Mouse (Mus musculus): ENCODE results near the gene Galnt4.

Galnt4 gene

GRCm38 (mm10) chr10:99115471-99116236 lies 7.7 kb downstream of the Galnt4 start:
- DNase-seq (ENCODE audit: low read depth, low spot score), result no peak

DNA sequence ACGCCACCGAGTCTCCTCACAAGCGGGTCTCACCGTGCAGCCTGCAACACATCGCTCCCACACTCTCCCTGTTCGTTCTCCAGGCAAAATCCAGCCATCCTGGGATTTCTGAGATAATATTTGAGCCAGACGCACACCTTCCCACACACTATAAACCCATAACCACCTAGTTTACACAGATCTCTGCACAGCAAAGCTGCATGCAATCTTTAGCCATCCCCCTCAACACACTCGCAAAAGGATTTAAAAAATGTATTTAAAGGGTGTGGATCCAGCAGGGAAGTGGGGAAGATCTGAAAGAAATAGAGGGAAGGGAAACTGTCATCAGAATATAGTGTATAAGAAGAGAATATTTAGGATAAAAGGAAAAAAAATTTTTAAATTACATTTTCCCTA lies 8.3 kb downstream of the Galnt4 start:
- no peak for DNase-seq (ENCODE audit: low read depth, low spot score)

DNA sequence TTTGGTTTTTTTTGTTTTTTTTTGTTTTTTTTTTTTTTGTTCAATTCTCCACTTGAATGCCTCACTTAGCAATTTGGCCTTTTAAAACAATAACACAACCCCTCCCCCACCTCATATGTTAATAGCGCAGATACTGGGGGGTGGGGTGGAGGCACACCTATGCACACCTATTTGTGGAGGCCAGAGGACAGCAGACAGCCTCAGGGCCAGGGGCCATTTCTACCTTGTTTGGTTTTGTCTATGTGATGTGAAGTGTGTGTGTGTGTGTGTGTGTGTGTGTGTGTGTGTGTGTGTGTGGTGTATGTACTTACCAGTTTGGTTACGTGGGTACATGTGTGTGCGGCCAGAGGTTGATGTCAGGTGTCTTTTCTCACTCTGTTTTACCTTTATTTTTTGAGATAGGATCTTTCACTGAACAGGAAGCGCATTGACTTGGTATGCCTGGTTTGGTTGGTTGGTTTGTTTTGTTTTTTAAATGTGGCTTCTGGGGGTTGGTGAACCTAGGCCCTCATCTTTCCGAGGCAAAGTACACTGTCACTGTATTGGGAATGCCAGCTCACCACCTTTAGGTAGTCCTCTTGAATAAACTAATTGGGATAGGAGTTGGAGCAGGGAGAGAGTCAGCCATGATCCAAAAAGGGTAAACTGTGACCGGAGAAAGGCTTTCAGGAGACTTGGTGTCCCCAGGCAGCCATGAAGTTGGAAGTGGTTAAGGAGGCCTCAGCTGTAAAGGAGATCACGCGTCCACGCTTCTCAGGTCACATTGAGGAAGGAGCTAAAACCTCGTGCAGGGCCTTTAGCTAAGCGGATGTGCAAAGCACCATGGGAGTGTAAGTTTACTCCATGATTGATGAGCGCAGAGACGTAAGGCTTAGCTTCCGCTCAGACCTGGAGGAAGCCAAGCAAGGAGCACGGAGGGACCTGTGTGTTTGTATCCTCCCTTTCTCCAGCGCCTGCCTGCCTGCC lies 9.0 kb downstream of the Galnt4 start:
- peak; percentile 41 for DNase-seq (ENCODE audit: low read depth, low spot score)

DNA sequence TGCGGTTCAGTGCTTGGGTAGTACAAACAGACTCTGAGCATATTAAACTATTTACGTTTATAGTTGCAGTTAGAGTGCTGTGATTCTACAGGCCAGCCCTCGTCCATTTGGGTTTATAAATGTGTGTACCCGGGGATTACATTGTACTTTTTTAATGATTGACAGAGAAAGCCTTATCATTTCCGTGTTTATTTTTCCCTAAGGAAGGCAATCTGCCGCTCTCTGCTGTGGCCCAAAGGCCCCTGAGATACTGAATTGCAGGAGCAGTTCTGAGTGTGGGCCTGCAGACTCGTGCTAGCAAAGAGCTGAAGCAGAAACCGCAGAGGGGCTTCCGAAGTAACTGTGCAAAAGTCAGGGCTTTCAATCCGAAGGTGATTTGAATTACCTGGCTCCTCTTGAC lies 9.9 kb downstream of the Galnt4 start:
- DNase-seq (ENCODE audit: low read depth, low spot score), result no peak

GRCm38 (mm10) chr10:99118697-99119096 lies 10.7 kb downstream of the Galnt4 start:
- DNase-seq (ENCODE audit: low read depth, low spot score), result no peak

GRCm38 (mm10) chr10:99119471-99119870 lies 11.5 kb downstream of the Galnt4 start:
- no peak for DNase-seq (ENCODE audit: low read depth, low spot score)

DNA sequence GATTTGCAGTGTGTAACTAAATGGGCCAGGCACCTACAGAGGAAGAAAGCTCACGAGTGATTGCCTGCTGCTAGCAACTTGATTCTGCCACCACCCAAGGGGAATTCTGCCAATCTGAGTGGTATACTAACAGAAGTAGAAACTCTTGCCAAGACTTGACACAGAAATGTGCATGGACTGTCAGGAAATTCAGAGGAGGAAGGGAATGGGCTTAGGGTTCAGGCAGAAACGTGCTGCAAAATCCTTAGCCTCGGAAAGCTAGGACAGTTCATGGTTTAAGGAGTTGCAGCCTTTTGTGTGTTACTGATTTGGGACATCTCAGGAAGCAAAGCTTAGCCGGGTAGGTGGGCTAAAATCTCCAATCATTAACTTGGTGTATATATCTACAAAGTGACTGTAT lies 18.3 kb downstream of the Galnt4 start, which contains the start of gene Phxr2:
Phxr2 (minus strand) TSS at position 101 of the 400 bp plus-strand sequence.
- no peak for DNase-seq (ENCODE audit: low read depth, low spot score)

GRCm38 (mm10) chr10:99126954-99127353 lies 19.0 kb downstream of the Galnt4 start:
- no peak for DNase-seq (ENCODE audit: low read depth, low spot score)

GRCm38 (mm10) chr10:99127691-99128261 lies 19.8 kb downstream of the Galnt4 start:
- DNase-seq (ENCODE audit: low read depth, low spot score), result no peak

- DNase-seq (ENCODE audit: low read depth, low spot score), result no peak
Observed at GRCm38 (mm10) chr10:99130611-99131010, 22.7 kb downstream of the Galnt4 start.

DNA sequence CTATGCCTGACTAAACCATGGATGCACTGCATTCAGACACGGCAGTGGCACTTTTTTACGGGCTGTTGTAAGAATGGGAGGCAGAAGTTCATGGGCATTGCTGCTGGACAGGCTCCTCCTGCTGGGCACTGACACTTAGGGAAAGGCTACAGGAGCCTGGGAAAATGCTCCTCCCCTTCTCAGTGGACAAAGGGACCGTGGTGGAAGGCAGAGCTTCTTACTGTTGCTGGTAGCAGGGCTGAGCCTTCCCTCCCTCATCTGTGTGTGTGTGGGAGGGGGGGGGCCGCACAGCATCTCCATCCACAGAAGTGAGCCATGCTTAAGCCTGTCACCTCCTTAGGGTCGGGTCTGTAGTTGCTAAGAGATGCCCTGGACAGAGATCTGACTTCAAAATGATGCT lies 23.3 kb downstream of the Galnt4 start:
- no peak for DNase-seq (ENCODE audit: low read depth, low spot score)

- DNase-seq (ENCODE audit: low read depth, low spot score), result no peak
Observed at GRCm38 (mm10) chr10:99132189-99132588, 24.2 kb downstream of the Galnt4 start.

DNA sequence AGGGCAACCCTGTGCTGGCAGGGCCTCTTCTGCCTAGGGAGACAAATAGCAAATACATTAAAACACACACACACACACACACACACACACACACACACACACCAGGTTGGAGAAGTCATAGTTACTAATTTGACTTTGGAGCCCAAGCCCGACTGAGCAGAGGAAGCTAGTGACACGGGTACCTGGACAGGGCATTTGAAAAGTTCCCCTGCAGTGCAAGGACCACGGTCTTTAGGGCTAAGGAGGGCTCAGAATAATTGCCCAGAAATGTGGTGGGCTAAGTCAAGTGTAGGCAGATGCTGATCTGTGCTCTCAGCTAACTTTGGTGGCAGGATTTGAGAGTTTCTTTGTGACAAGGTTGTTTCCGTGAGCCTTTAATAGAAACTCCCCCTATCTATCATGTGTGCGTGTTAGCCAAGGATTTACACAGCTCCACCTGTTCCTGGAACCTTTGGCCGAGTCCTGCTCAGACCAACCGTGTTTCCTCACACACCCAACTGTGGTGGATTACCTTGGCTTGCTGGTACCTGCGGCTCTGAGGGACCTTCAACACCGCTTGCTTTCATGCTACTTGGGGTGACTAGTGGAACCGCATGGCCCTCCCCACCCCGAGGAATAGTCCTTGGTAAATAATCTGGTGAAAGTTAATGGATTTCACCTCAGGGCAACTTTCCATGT lies 24.8 kb downstream of the Galnt4 start:
- DNase-seq (ENCODE audit: low read depth, low spot score), result no peak

DNA sequence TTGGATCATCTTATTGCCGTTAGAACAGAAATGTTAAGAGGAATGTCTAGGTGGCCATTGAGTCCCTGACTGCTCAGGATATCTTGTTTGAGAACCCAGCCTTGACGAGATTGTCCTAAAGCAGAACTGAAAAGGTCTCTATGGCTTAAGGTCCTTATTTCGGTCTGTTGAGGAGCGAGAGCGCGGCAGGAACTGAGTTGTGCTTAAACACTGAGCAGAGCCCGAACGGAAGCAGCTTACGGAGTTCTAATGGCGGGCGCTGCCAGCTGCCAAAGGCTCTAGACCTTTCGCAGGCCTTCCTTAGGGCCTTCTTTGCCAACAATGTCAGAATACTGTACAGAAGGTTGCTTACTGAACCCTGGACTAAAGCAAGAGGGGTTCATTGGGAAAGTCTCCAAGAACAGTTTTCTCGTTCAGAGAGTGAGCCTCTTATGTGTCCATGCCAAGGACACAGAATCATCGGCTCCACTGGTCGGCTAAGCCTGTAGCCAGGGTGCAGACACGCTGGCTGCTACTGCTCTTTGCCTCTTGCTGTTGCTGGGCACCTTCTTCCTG lies 25.4 kb downstream of the Galnt4 start:
- DNase-seq (ENCODE audit: low read depth, low spot score), result no peak

- no peak for DNase-seq (ENCODE audit: low read depth, low spot score)
Observed at GRCm38 (mm10) chr10:99136337-99136736, 28.4 kb downstream of the Galnt4 start.

DNA sequence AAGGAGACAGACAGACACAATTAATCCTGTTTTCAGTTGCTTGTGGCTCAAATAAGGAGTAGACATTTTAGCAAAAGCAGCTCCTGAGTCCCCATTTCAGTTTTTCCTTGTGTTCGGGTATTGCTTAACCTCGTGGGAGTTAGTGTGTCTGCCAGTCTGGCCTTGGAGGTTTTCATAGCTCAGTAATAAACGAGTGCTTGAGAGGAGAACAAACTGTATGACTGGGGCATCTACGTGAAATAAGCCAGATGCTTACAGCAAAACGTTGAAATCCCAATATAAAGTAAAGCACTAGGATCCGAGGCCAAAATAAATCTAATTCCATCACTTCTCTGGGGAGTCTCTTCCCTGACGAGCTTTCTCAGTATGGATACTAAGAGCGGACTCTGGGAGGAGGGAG lies 37.7 kb downstream of the Galnt4 start:
- no peak for DNase-seq (ENCODE audit: low read depth, low spot score)

GRCm38 (mm10) chr10:99146596-99146995 lies 38.6 kb downstream of the Galnt4 start:
- no peak for DNase-seq (ENCODE audit: low read depth, low spot score)

DNA sequence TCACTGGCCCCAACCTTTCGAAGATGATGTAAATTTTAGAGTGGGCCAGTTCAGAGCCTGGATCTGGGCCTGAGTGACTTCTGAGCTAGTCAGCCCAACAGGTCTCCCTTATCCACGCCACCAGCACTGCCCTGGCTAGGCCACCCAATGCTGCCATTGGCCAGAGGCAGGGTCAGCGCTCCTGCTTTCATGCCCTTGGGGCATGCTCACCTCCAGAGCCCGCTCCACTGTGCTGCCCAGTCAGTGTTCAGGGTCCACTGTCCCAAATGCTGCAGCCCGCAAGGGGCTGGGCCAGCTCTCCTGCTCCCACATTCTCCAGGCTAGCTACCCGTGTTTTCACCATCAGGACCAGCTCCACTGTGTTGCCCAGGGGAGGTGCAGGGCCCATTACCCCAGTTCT lies 42.1 kb downstream of the Galnt4 start:
- no peak for DNase-seq (ENCODE audit: low read depth, low spot score)

GRCm38 (mm10) chr10:99151580-99151979 lies 43.6 kb downstream of the Galnt4 start:
- no peak for DNase-seq (ENCODE audit: low read depth, low spot score)

DNA sequence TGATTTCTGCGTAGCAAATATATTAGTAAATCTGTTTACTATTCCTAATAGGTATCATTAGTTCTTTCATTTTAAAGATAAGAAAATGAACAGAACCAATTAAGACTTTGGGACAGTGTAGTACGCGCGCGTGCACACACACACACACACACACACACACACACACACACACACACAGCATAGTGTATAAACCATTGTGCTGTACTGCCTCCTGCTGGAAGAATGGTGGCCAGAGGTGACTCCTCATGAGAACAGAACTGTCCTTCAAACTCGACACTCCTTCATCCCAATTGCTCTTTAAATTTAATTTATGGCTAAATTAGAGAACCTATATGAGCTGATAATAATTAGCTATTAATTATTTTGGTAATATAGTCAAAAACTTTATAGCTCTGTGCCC lies 44.1 kb downstream of the Galnt4 start:
- no peak for DNase-seq (ENCODE audit: low read depth, low spot score)

DNA sequence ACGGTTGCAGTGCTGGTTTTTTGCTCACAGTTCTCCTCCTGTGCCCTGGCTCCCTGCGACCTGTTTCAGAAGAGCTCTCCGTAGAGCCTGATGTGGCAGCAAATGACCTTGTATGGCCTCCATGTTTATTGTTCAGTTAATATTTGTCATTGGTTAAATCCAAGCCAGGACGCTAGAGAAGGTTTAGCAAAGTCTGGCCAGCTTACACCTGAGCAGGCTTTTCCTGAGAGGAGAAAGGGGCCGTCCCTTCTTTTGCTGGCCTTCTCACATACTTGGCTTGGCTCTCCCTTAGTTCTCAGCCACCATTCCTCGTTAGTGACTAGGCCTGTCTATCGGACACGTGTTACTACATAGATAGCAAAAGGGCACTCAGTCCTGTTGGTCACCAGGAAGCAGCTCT lies 46.7 kb downstream of the Galnt4 start:
- DNase-seq (ENCODE audit: low read depth, low spot score), result no peak
